Mouse (Mus musculus) midbrain, embryonic 12.5 days (tissue): ENCODE measurements around the gene Gm11985. TPM values are rescaled to one million over a fixed set of nuclear protein-coding genes. Genes with fewer than 3 reads are reported as not detected.

ENCODE experiments used
- ATAC-seq: fragments of 200-750 bp; cut with Nextera tagmentation; 2 replicates; pipeline ENCODE4 v1.8.0; 2017; ENCODE audit warnings: low read depth, moderate TSS enrichment, moderate library complexity; ENCODE audit not compliant: low FRiP score
- H3K27ac ChIP-seq: fragments of 300-500 bp; sonication (generic); replicated peaks from 2 replicates; pipeline ENCODE4 v1.5.1; 2016; ENCODE audit warnings: mild to moderate bottlenecking
- H3K27me3 ChIP-seq: fragments of 300-500 bp; sonication (generic); 2 replicates; pipeline ENCODE4 v1.6.1; 2016; ENCODE audit warnings: mild to moderate bottlenecking
- H3K36me3 ChIP-seq: fragments of 300-500 bp; sonication (generic); 2 replicates; pipeline ENCODE4 v1.6.1; 2016
- H3K4me1 ChIP-seq: fragments of 300-500 bp; sonication (generic); 2 replicates; pipeline ENCODE4 v1.6.1; 2016
- H3K4me2 ChIP-seq: fragments of 300-500 bp; sonication (generic); replicated peaks from 2 replicates; pipeline ENCODE4 v1.6.1; 2016; ENCODE audit warnings: mild to moderate bottlenecking, moderate library complexity
- H3K4me3 ChIP-seq: fragments of 300-500 bp; sonication (generic); 2 replicates; pipeline ENCODE4 v1.5.1; 2016; ENCODE audit warnings: mild to moderate bottlenecking
- H3K9ac ChIP-seq: fragments of 300-500 bp; sonication (generic); replicated peaks from 2 replicates; pipeline ENCODE4 v1.6.1; 2016; ENCODE audit warnings: mild to moderate bottlenecking, moderate library complexity
- H3K9me3 ChIP-seq: fragments of 300-500 bp; sonication (generic); 2 replicates; pipeline ENCODE4 v1.6.1; 2016; ENCODE audit warnings: mild to moderate bottlenecking
- WGBS: fragments of 180-500 bp; shearing (Covaris S2); methylation state at CpG from one replicate; pipeline ENCODE4 v1.1.7; 2016; 5-methylcytosine and 5-hydroxymethylcytosine counted together
- polyA plus RNA-seq: library from polyadenylated mRNA; unstranded; fragments of >200 nt; fragmentation: Nextera tagmentation; extraction: Ambion mirVana; gene quantifications from 2 replicates; pipeline ENCODE4 v1.2.1, GENCODE M21; 2016

Gm11985 gene
- polyA plus RNA-seq, 1 experiment from 2014 or later: not detected

- H3K4me1 ChIP-seq: peaks cover 15% of the 10 kb centered on the region
- no peak overlapping the region for H3K4me3 ChIP-seq
- WGBS: 16% methylated on average over 8 of the region's 8 CpGs
- H3K27ac ChIP-seq: no peak overlapping the region
- no peak overlapping the region for H3K4me2 ChIP-seq
- no peaks in the 10 kb centered on the region for H3K36me3 ChIP-seq
- H3K27me3 ChIP-seq: peaks cover 40% of the 10 kb centered on the region
- ATAC-seq: no peak
- no peaks in the 10 kb centered on the region for H3K9me3 ChIP-seq
- H3K9ac ChIP-seq: no peak overlapping the region
These were observed 27.3 kb upstream of the Gm11985 start for GRCm38 (mm10) chr11:7215703-7216102.

GRCm38 (mm10) chr11:7214761-7215160, 26.4 kb upstream of the Gm11985 start:
- Histone ChIP-seq H3K9me3 (no peaks in the 10 kb centered on the region), H3K27me3 (peaks cover 44% of the 10 kb centered on the region), H3K4me3 (peak overlapping the region; percentile 66; the same call in 1 of the 2 replicates), H3K9ac (no peak overlapping the region), H3K36me3 (no peaks in the 10 kb centered on the region), H3K4me2 (peak overlapping the region; percentile 88), H3K27ac (no peak overlapping the region), H3K4me1 (peaks cover 15% of the 10 kb centered on the region)
- ATAC-seq: no peak
- 9% methylated on average over 14 of the region's 14 CpGs for WGBS

GRCm38 (mm10) chr11:7214342-7214660, 25.9 kb upstream of the Gm11985 start:
- Histone ChIP-seq H3K36me3 (no peaks in the 10 kb centered on the region), H3K4me1 (peaks cover 15% of the 10 kb centered on the region), H3K27ac (no peak overlapping the region), H3K4me3 (peak overlapping the region; percentile 66), H3K27me3 (peaks cover 44% of the 10 kb centered on the region), H3K9me3 (no peaks in the 10 kb centered on the region), H3K4me2 (peak overlapping the region; percentile 88), H3K9ac (no peak overlapping the region)
- WGBS: 1% methylated on average over 12 of the region's 12 CpGs
- ATAC-seq: peak; percentile 2; the same call in 1 of the 2 replicates

GRCm38 (mm10) chr11:7213501-7214341, 25.4 kb upstream of the Gm11985 start, which contains the start of gene Igfbp3:
Igfbp3 (minus strand) TSS chr11:7213923.
- H3K9ac ChIP-seq: peak within 1 kb of the TSS; percentile 69
- H3K27ac ChIP-seq: peak within 1 kb of the TSS; percentile 60
- ATAC-seq: peak; percentile 89
- H3K9me3 ChIP-seq: no peaks in the 10 kb centered on the region
- H3K4me3 ChIP-seq: peak within 1 kb of the TSS; percentile 66
- H3K4me1 ChIP-seq: peaks cover 15% of the 10 kb centered on the region
- peaks cover 44% of the 10 kb centered on the region for H3K27me3 ChIP-seq
- WGBS: under 1% methylated on average over 89 of the region's 104 CpGs
- H3K4me2 ChIP-seq: peak within 1 kb of the TSS; percentile 88
- H3K36me3 ChIP-seq: no peaks in the 10 kb centered on the region

GRCm38 (mm10) chr11:7213161-7213500, 24.8 kb upstream of the Gm11985 start:
- no peaks in the 10 kb centered on the region for H3K9me3 ChIP-seq
- 4% methylated on average over 14 of the region's 19 CpGs for WGBS
- peak overlapping the region; percentile 60; the same call in 1 of the 2 replicates for H3K27ac ChIP-seq
- no peaks in the 10 kb centered on the region for H3K36me3 ChIP-seq
- H3K4me1 ChIP-seq: peaks cover 15% of the 10 kb centered on the region
- peak overlapping the region; percentile 88 for H3K4me2 ChIP-seq
- no peak for ATAC-seq
- peaks cover 44% of the 10 kb centered on the region for H3K27me3 ChIP-seq
- peak overlapping the region; percentile 66 for H3K4me3 ChIP-seq
- no peak overlapping the region; the same call in 1 of the 2 replicates for H3K9ac ChIP-seq

GRCm38 (mm10) chr11:7212126-7212798, 23.9 kb upstream of the Gm11985 start:
- Histone ChIP-seq H3K4me3 (0 out of 2 replicates have a peak overlapping the region, but pooled peaks have one; percentile 66), H3K4me1 (peaks cover 15% of the 10 kb centered on the region), H3K36me3 (no peaks in the 10 kb centered on the region), H3K4me2 (no peak overlapping the region; the same call in 1 of the 2 replicates), H3K9ac (no peak overlapping the region), H3K27me3 (peaks cover 44% of the 10 kb centered on the region), H3K27ac (no peak overlapping the region), H3K9me3 (no peaks in the 10 kb centered on the region)
- WGBS: 23% methylated on average over 17 of the region's 17 CpGs
- ATAC-seq: no peak

- Histone ChIP-seq H3K27me3 (peaks cover 44% of the 10 kb centered on the region), H3K36me3 (no peaks in the 10 kb centered on the region), H3K4me3 (no peak overlapping the region), H3K9ac (no peak overlapping the region), H3K4me1 (peaks cover 15% of the 10 kb centered on the region), H3K4me2 (no peak overlapping the region), H3K9me3 (no peaks in the 10 kb centered on the region), H3K27ac (no peak overlapping the region)
- WGBS: 36% methylated on average over 9 of the region's 9 CpGs
- no peak for ATAC-seq
These were observed 22.8 kb upstream of the Gm11985 start for GRCm38 (mm10) chr11:7211211-7211610.

- H3K27ac ChIP-seq: no peak overlapping the region
- no peak overlapping the region for H3K4me3 ChIP-seq
- H3K27me3 ChIP-seq: peaks cover 44% of the 10 kb centered on the region
- ATAC-seq: no peak
- WGBS: 28% methylated on average over 6 of the region's 6 CpGs
- H3K9ac ChIP-seq: no peak overlapping the region
- no peaks in the 10 kb centered on the region for H3K36me3 ChIP-seq
- H3K4me2 ChIP-seq: no peak overlapping the region
- H3K4me1 ChIP-seq: peaks cover 15% of the 10 kb centered on the region
- H3K9me3 ChIP-seq: no peaks in the 10 kb centered on the region
These were observed 22.0 kb upstream of the Gm11985 start for GRCm38 (mm10) chr11:7210343-7210742.

GRCm38 (mm10) chr11:7203846-7204245, 15.5 kb upstream of the Gm11985 start:
- Histone ChIP-seq H3K36me3 (no peaks in the 10 kb centered on the region), H3K9me3 (no peaks in the 10 kb centered on the region), H3K4me1 (no peaks in the 10 kb centered on the region), H3K4me3 (no peak overlapping the region), H3K27me3 (no peaks in the 10 kb centered on the region), H3K9ac (no peak overlapping the region), H3K4me2 (no peak overlapping the region), H3K27ac (no peak overlapping the region)
- 91% methylated on average over 9 of the region's 9 CpGs for WGBS
- no peak for ATAC-seq

- Histone ChIP-seq H3K9me3 (no peaks in the 10 kb centered on the region), H3K27me3 (peaks cover 5% of the 10 kb centered on the region), H3K27ac (no peak overlapping the region), H3K4me3 (no peak overlapping the region), H3K36me3 (no peaks in the 10 kb centered on the region), H3K4me2 (no peak overlapping the region), H3K9ac (no peak overlapping the region), H3K4me1 (peaks cover 8% of the 10 kb centered on the region)
- WGBS: 85% methylated on average over 7 of the region's 7 CpGs
- no peak for ATAC-seq
These were observed 13.8 kb upstream of the Gm11985 start for GRCm38 (mm10) chr11:7202206-7202605.

- no peak for ATAC-seq
- WGBS: 83% methylated on average over 9 of the region's 9 CpGs
- Histone ChIP-seq H3K27me3 (peaks cover 10% of the 10 kb centered on the region), H3K27ac (no peak overlapping the region), H3K4me1 (peaks cover 13% of the 10 kb centered on the region), H3K36me3 (no peaks in the 10 kb centered on the region), H3K4me2 (no peak overlapping the region), H3K4me3 (no peak overlapping the region), H3K9me3 (no peaks in the 10 kb centered on the region), H3K9ac (no peak overlapping the region)
These were observed 12.0 kb upstream of the Gm11985 start for GRCm38 (mm10) chr11:7200393-7200783.

- 58% methylated on average over 14 of the region's 14 CpGs for WGBS
- no peaks in the 10 kb centered on the region for H3K36me3 ChIP-seq
- H3K4me3 ChIP-seq: no peak overlapping the region
- H3K9me3 ChIP-seq: no peaks in the 10 kb centered on the region
- no peak overlapping the region for H3K27ac ChIP-seq
- no peak for ATAC-seq
- H3K9ac ChIP-seq: no peak overlapping the region
- peaks cover 10% of the 10 kb centered on the region for H3K27me3 ChIP-seq
- no peak overlapping the region for H3K4me2 ChIP-seq
- peaks cover 13% of the 10 kb centered on the region for H3K4me1 ChIP-seq
These were observed 11.5 kb upstream of the Gm11985 start for GRCm38 (mm10) chr11:7199736-7200392.
